Mouse (Mus musculus) spleen, postnatal 36 days (tissue): Measurements from ENCODE around the gene Syn3.
"Not testable (repeated sequence)": the region's sequence is repeated elsewhere in the genome, so short reads cannot be mapped to it uniquely, and the experiment has no call there.

ENCODE experiments used
- DNase-seq, 2 experiments: peaks; one replicate each; pipeline ENCODE4 v3.0.0; 2022; ENCODE audit warnings: low spot score in 2 of 2, mixed read lengths in 1 of 2

The Syn3 gene

DNA sequence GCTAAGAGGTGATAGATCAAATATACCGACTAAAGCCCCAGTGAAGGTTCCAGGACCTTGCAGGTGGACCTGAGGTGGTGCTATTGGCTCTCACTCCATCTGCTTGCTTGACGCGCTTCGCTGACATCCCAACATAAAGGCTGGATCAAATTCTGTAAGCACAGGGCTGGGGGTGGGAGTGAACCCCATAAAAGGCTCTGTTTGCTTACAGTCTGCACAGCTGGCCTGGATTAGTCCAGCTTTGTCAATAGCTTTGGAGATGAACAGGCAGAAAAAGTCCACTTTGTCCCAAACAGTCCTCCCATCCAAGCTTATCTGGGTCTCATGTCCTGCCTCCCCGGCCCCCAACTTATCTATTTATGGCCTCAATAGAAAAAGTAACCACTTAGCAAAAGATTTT lies 347.3 kb downstream of the Syn3 start:
- DNase-seq, result no peak

DNA sequence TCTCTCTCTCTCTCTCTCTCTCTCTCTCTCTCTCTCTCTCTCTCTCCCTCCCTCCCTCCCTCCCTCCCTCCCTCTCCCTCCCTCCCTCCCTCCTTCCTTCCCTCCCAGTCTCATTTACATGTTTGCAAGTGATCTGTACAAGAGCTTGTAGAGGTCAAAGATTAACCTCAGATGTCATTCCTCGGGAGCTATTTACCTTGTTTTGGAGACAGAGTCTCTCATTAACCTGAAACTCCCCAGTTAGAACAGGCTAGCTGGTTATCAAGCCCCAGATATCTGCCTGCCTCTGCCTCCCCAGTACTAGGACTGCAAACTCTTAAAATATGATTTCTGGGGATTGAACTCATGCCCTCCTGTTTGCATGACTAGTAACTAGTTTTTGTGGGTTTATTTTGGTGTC lies 348.6 kb downstream of the Syn3 start:
- DNase-seq, result no peak

DNA sequence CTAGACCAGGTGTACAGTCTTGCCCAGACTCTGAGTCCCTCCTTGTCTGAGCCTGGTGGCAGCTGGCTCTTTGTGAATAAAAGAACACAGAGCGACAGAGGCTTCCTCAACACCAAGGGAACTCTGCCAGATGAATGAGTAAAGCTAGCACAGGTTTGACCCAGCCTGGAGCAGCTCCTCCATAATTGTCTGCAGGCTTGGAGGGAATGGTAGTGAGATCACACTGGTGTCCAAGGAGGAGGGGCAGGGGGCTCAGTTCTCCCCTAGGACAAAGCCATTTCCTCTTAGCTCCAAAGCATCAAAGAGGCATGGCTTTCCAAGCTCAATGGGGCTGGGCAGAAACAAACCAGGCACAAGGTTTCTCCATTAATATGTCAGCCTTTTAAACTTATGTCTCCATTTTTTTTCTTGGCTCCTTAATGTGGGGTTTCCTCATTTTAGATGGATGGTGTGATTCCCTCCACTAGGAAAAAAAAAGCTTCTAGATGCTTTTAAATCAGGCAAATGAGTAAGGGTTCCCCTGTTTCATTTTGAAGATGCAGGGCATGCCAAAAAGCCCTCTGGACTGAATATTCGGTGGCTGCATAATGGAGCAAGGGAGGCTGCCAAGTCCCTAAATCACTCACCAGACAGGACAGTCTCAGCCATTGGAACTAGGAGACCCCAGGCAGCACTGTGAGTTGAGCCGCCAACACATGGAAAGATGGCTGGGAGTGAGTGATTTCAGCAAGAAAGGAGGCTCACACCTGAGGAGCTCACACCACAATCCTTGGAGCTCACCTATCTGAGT lies 349.5 kb downstream of the Syn3 start:
- DNase-seq, result no peak

DNA sequence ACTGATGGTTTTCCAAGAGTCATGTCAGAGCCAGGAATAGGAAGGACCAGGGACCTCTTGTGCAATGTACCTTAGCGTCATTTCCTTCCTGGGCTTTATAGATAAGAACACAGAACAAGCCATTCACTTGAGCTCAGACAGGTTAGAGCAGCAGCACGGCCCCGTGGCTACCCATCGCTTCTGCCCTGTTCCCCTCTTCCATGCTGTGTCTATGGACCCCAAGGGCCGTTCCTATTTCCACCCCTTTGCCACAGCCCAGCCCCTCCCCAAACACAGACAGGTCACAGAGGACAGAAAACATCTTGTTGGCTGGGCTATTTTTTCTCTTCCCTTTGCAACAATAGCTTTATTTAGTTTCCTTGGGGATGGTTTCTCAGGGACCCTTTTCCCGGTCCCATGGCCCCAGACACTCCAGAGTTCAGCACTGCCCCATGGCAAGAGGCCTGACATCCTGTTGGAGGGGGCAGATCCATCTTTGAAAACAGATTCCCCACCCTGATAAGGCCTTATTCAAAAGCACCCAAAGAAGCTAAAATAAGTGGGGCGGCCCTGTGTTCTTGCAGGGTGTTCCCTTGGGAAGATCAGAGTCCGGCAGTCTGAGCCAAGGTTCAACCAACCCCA lies 359.5 kb downstream of the Syn3 start:
- no peak for DNase-seq

DNA sequence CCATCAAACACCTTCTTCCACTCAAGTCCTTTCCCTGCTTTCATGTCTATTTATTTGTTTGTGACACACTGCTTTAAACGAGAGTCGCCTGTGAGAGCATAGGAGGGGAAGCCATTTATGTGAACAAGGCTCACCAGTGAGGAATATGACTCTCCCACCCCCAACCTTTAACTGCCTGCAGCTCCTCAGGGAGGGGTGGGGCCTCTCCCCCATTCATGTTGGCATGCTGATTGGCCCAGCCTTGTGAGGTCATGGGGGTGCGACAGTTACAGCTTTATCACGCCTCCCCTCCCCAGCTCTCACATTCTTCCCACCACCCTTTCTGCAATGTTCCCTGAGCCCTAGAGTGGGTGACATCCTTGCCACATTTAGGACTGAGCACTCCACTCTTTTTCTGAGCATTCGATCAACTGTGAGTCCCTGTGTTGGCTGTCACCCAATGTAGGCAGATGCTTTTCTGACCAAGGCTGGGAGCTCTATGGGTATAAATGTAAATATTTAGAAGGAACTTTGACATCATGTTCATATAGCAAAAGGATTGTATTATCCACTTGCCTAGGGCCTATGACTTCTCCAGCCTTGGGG lies 361.0 kb downstream of the Syn3 start:
- no peak for DNase-seq

DNA sequence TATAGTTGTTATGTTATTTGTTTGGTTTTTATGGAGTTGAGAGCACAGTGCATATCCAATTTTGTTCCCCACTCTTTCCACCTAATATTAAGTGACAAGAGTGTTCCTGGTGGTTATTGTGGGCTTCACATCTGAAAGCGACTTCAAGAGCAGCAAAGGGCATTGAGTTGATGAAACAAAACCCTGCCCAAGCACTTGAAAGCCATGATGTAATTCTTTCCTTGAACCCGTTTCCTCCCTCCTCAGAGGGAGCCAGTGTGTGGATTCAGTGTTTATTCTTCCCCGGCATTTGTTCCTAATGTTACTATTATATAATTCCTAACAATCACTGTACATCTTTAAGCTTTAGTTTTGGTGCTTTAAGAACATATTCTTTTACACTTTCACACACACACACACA lies 361.6 kb downstream of the Syn3 start:
- no peak for DNase-seq

DNA sequence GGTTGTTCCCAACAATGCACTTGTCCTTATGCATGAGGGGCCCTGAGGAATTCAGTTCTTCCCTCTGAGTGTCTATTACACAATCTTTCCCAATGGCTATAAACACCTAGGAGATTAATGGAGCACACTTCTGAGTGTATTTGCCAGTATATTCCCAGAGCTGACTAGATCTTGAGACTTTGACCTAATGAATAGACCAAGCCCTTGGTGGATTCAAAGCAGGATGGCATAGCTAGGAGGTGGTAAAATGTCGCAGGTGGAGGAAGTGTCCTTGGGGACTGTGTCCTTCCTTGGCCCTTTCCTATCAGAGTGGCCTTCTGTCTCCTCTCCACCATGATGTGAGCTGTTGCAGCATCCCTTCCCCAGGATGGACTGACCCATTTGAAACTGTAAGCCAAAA lies 362.4 kb downstream of the Syn3 start:
- DNase-seq, result no peak

DNA sequence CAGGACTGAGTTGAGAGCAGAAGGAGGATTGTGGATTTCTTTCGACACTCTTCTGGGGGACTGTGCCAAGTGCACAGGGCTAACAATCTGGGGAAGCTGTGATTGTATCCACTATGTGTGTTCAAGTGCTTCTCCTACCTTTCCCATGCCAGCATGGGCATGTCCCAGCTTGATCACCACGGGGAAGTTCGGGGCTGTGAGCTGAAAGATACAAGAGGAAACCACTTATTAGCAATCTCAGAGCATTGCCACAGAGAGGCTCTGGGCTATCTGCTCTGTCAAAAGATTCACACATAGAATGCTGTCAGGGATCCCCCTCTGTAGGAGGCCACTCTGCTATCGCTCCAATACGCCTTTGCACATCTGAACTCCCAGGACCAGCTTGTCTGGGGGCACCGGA lies 363.8 kb downstream of the Syn3 start:
- DNase-seq, result no peak

DNA sequence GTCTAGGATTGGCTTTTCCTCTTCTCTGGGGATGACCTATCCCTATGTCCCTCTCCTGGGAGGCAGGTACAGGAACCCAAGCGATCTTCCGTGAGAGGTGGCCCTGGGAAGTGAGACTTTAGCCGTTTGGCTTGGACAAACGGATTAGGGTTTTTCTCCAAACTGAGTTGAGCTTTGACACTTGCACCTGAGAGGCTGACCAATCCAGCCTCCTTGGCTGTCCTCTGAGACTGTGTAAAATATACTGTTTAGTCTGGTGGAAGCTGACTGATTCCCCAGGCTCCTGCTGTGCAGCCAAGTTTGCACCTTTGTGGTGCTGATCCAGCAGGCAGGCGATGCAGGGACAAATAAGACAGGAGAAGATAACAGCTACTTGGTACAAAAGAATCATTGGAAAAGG lies 364.4 kb downstream of the Syn3 start:
- no peak for DNase-seq

DNA sequence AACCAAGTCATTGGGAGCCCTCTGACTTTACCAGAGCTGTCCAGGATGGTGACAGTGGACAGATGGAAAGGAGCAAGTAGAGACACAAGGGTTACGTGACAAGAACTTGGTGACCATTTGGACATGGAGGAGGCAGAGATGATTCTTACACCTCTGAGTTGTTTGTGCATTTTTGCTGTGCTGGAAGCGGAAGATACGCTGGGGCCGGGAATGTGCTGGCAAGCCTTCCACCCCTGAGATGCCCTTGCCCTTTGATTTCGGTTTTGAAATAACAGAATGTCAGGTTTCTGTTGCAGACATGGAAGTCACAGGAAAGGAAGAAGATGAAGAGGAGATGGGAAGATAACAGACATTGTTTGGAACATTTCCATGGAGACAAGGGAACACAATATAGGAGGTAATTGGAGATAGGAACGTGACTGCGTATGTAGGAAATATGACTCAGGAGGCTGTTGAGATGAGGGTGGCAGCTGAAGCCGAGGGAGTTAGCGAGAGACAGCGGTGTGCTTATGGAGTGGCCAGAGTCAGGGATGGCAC lies 366.2 kb downstream of the Syn3 start:
- no peak for DNase-seq

DNA sequence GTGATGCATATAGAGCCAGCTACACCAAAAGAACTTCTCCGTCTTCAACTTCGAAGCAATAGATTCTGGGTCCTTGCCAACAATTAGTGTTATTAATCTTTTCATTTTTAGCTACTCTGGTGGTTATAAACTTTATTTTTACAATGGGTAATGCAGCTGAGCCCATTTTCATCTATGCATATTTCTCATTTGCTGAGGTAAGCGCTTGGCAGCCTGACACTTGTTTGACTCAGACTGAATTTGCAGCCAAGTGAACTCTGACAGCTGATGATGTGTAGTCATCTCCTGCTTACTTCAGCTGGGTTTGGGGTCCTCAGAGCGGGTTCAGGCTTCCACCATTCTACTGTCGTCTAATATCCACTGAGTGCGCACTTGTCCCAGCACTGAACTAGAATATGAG lies 369.6 kb downstream of the Syn3 start:
- DNase-seq, result no peak

DNA sequence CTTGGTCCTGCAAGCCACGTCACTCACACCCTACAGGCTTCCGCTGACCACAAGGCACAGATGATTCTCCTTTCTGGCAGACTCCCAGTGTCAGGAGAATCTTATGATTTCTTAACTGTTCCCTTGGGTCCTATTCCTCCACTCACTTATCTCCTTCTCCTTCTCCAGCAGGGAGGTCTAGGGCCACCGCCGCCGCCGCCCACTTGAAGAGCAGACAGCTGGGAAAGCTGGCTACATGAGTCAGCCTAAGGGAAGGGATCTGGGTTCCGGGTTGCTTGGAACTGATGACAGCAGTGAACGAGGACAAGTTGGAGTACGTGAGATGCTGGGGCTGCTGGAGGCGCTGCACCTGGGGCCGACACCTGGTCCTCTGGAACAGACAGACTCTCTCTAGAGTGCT lies 372.2 kb downstream of the Syn3 start:
- DNase-seq, result no peak

DNA sequence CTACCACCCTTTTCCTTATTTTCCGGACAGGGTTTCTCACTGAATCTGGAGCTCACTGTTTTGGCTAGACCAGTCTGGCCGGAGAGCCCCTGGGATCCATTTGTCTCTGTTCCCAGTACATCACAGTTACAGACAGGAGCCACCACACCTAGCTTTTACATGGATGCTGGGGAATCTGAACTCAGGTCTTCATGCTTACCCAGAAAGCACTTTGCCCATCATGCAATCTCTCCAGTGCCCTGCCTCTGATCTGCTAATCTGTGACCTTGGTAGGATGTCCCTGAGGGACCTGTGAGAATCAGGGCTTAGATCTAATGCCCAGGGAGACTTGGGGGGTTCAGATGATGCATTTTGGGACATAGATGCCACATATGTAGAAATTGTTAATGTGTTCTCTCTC lies 373.3 kb downstream of the Syn3 start:
- DNase-seq, result no peak

DNA sequence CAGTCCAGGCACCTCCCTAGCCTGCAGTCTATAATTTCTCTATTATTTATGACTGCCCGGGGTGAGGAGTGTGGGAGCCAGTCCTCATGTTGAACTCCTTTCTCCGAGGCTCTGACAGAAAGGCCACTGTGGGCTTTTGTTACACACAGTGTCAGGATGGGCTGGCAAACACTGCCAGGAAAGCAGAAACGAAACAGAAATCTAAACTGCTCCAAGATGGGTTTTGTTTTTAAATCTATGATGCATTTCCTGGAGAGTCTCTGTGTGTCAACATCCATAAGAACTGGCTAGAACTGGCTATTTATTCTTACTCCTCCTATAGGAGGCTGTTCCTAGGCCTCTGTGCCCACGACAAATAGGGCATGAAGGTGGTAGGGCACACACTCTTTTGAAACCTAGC lies 374.6 kb downstream of the Syn3 start:
- DNase-seq, result no peak

DNA sequence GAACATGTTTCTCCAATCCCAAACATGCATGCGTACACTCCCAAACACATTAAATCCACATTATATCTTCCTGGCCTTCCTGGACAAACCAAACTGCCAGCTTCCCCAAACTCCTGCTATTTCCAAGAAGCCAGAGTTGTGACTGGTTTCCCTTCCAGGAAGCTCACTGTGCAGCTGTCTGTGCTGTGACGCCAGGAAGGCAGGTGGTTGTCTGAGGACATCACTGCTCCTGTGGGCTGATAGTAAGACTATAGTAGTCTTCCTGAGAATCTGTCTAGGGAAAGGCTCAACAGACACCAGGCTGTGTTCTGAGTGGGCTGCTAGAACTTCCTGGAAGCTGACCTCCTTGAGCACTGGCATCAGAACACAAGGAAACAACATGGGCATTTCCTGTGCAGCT lies 375.5 kb downstream of the Syn3 start:
- DNase-seq, result no peak

DNA sequence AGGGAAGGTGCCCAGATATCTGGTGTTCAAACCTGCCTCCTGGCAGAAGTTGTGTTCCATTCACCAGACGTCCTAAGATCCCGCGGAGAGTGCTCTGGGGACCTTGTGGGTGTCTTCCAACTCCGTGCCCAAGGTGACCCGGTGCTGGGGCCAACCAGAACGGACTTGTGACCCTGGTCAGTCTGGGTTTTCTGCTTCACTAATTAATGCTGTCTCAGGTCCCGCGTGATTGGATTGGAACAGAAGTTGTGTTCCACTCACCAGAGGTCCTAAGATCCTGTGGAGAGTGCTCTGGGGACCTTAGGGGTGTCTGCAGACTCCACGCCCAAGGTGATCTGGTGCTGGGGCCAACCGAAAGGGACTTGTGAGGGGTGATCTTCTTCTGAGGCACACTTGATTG lies 376.2 kb downstream of the Syn3 start:
- not testable (repeated sequence) for DNase-seq

DNA sequence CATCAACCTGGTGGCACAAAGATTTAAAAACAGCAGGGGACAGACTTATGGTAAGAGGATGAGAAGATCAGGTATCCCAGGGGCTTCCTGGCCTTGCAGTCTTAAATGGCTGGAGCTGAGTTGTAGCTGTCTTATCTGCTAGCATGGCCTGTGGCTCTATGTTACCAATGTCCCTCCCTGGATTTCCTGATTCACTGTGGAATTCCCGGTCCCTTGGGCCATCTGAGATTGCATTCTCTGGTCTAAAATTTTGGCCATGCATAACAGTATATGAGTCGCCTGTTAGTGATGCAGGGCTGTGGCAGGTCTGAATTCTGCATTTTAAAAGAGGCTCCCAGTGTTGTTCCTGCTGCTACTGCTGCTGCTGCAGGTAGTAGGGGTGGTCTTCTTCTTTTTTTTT lies 382.4 kb downstream of the Syn3 start:
- DNase-seq, result no peak

DNA sequence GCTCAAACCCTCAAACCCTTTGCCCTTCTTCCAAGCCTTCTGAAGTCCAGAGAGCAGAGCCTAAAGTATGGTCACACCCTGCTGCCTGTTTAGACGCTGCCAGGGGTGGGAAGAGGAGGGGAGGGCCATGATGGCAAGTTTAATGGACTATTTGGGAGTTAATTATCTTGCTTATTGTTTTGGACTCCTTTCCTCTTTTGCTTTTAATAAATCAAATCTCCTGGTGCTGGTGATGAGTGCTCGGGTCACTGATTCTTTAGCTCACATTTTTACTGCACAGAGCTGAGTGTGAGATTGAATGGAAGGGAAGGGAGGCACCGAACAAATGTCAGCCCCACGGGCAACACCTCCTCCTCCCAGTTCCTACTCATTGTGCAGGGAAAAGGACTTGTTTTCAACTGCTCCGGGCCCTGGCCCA lies 384.3 kb downstream of the Syn3 start:
- no peak for DNase-seq

DNA sequence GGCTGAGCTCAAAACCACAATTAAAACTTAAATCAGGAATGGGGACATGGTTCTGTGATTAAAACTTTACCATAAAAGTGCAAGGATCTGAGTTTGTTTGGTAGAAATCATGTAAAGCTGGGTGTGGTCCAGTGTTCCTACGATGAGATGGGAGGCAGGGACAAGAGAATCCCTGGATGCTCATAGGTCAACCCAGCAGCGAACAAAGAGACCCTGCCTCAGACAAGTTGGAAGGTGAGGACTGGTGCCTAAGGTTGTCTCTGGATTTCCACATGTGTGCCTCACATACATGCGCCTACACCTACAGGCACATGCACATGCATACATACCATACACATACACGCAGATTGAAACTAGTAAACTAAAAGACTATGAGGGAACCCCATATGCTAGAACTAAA lies 389.9 kb downstream of the Syn3 start:
- no peak for DNase-seq

DNA sequence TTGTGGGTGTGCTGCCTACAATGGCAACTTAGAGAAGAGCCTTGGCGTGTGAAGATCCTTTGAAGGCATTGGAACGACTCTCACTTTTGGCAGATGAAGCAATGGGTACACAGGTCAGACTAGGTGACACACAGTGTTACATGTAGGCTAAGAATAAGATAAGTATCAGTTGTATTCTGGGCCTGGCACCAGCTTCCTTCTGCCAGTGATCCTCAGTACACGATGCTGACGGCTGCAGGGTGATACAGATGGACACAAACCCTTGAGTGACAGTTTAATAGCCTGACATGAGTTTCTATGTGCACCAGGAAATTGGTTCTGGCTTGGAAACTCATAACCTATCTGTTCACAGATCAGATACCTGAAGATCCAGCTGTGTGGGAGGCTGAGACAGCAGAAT lies 391.0 kb downstream of the Syn3 start:
- no peak for DNase-seq

DNA sequence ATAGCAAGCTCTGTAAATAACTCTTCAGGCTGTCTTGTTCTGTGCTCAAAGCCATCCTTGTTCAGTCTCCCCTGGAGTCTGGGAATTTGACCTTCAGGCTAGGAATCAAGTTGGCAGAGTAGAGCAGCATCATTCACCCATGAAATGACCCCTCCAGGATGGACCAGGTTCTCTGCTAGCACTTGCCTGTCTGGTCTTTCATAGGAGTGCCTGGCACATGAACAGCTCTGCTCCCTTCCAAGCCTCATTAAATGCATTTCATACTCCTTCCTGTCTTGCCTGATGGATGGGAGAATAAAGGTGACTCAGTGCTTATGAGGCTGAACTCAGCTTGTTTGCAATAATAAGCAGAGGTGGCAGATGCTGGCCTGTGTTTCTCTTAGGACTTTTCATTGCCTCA lies 394.7 kb downstream of the Syn3 start:
- DNase-seq, result no peak

DNA sequence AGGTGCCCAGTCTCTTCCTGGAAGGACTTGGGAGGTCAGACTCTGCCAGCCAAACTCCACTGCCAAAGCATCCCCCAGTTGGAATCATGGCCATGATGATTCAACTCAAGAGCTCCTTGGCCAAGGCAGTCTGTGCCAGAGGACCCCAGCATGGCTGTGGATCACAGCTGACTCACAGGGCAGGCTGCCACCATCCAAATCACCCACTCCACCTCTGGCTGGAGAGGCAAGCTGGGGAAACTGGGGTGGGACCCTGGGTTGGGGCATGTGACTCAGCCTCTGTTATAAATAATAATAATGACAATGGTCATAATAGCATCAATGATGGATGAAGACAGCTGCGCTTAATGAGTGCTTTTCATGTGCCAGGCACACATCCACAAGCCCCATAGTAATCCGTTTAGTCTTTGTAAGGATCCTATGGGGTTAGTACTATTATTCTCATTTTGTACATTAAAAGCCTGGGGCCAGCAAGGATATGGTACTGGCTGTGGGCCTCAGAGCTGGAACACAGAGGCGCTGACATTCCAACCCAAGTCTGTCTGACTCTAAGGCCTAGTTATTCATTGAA lies 398.3 kb downstream of the Syn3 start:
- no peak for DNase-seq

DNA sequence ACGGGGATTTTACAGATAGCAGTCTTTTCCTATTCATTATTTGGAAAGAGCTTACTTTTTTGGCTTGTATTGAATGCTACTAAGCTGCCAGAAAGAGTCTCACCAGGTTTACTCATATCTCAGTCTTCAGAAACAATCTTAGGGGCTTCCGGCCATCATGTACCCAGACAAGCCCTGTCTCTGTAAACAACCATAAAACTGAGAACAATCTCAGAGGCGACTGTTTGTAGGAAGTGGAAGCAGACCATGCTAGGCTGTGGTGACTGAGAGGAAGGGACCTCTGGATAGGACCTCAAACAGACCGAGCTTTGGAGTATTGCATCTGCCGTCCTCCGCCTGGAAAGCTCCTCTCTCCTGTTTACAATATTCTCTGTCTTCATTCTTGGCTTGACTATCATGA lies 400.3 kb downstream of the Syn3 start:
- DNase-seq, result no peak
